ENCODE assay signal across 23 mouse cellular contexts in genomic region chr8:80451938-80452690, GRCm38 (mm10). TPM values are rescaled to one million over a fixed set of nuclear protein-coding genes. Genes with fewer than 3 reads are reported as not detected.
DNase-seq lines count a peak whose midpoint lies in the region; ATAC-seq and TF ChIP-seq lines count a peak whose summit lies in the region.
"Had no signal": no experiment of that assay in that cellular context is flagged by ENCODE, and none has a peak within 500 bp of the region (broad histone marks: within the 10 kb centered on the region; RNA-seq: fewer than 3 reads in every experiment).

No protein-coding gene starts in this region.

- H3K27ac ChIP-seq in heart, embryonic 10.5 days = no peak overlapping the region
- 0 out of 2 replicates have a peak overlapping the region, but pooled peaks have one; percentile 28 for H3K27ac ChIP-seq in embryonic facial prominence, embryonic 15.5 days (replicated peaks)
- no peak overlapping the region for H3K27ac ChIP-seq in midbrain, postnatal 0 days (ENCODE audit: low read depth, low read length)
- H3K27ac ChIP-seq: embryonic facial prominence, embryonic 12.5 days; kidney, embryonic 15.5 days; limb, embryonic 13.5 days; liver, embryonic 14.5 days; neural tube, embryonic 12.5 days had no signal

- no peaks in the 10 kb centered on the region for H3K36me3 ChIP-seq in heart, embryonic 10.5 days
- no peaks in the 10 kb centered on the region for H3K36me3 ChIP-seq in embryonic facial prominence, embryonic 15.5 days
- no peaks in the 10 kb centered on the region for H3K36me3 ChIP-seq in midbrain, postnatal 0 days (ENCODE audit: insufficient read depth, low read length)
- H3K36me3 ChIP-seq: embryonic facial prominence, embryonic 12.5 days; kidney, embryonic 15.5 days; limb, embryonic 13.5 days; neural tube, embryonic 12.5 days had no signal

- H3K9ac ChIP-seq in embryonic facial prominence, embryonic 15.5 days = no peak overlapping the region
- H3K9ac ChIP-seq in midbrain, postnatal 0 days (replicated peaks; ENCODE audit: low read length, poor library complexity, severe bottlenecking) = no peak overlapping the region
- H3K9ac ChIP-seq: embryonic facial prominence, embryonic 12.5 days; kidney, embryonic 15.5 days; limb, embryonic 13.5 days; liver, embryonic 14.5 days; neural tube, embryonic 12.5 days had no signal

- no peak for TF ChIP-seq CTCF in midbrain, postnatal 0 days (IDR thresholded peaks at IDR 0.05)

- H3K4me3 ChIP-seq in heart, embryonic 10.5 days = no peak overlapping the region
- no peak overlapping the region for H3K4me3 ChIP-seq in embryonic facial prominence, embryonic 15.5 days (replicated peaks)
- no peak overlapping the region for H3K4me3 ChIP-seq in midbrain, postnatal 0 days (ENCODE audit: low read depth, low read length)
- H3K4me3 ChIP-seq: embryonic facial prominence, embryonic 12.5 days; kidney, embryonic 15.5 days; limb, embryonic 13.5 days; neural tube, embryonic 12.5 days had no signal

- no peaks in the 10 kb centered on the region for H3K4me1 ChIP-seq in heart, embryonic 10.5 days
- H3K4me1 ChIP-seq in embryonic facial prominence, embryonic 15.5 days = peaks cover 6% of the 10 kb centered on the region; the same call in 1 of the 2 replicates
- no peaks in the 10 kb centered on the region for H3K4me1 ChIP-seq in midbrain, postnatal 0 days (ENCODE audit: insufficient read depth, low read length)
- H3K4me1 ChIP-seq: embryonic facial prominence, embryonic 12.5 days; kidney, embryonic 15.5 days; limb, embryonic 13.5 days; neural tube, embryonic 12.5 days had no signal

- peak; percentile 14 for DNase-seq in heart, embryonic 10.5 days (ENCODE audit: low spot score)
- no peak for DNase-seq in heart, postnatal 4 days
- DNase-seq in retina, postnatal 1 day = peak; percentile 12
- no peak for DNase-seq in retina, embryonic 14.5 days (ENCODE audit: low spot score)
- peak; percentile 19 for DNase-seq in midbrain, postnatal 0 days (ENCODE audit: low spot score)
- no peak for DNase-seq in kidney, adult 9 months
- no peak for DNase-seq in adrenal gland, adult 18-20 months (ENCODE audit: low spot score in 2 of 2)
- DNase-seq: adrenal gland, adult 8-10 months; B cell, adult 2 months; cerebellum, adult 9-11 months; heart, postnatal 36 days had no signal

- no peaks in the 10 kb centered on the region for H3K9me3 ChIP-seq in heart, embryonic 10.5 days
- no peaks in the 10 kb centered on the region for H3K9me3 ChIP-seq in embryonic facial prominence, embryonic 15.5 days (replicated peaks)
- no peaks in the 10 kb centered on the region for H3K9me3 ChIP-seq in midbrain, postnatal 0 days (ENCODE audit: low read length)
- H3K9me3 ChIP-seq: embryonic facial prominence, embryonic 12.5 days; kidney, embryonic 15.5 days; limb, embryonic 13.5 days; neural tube, embryonic 12.5 days had no signal

- H3K27me3 ChIP-seq in heart, embryonic 10.5 days (ENCODE audit: insufficient read depth, poor library complexity, severe bottlenecking) = no peaks in the 10 kb centered on the region
- H3K27me3 ChIP-seq in embryonic facial prominence, embryonic 15.5 days = no peaks in the 10 kb centered on the region
- H3K27me3 ChIP-seq in midbrain, postnatal 0 days (ENCODE audit: insufficient read depth, low read length) = no peaks in the 10 kb centered on the region
- H3K27me3 ChIP-seq: embryonic facial prominence, embryonic 12.5 days; limb, embryonic 13.5 days; neural tube, embryonic 12.5 days had no signal

- no peak overlapping the region for H3K4me2 ChIP-seq in embryonic facial prominence, embryonic 15.5 days (replicated peaks)
- H3K4me2 ChIP-seq in midbrain, postnatal 0 days (ENCODE audit: low read depth, low read length, poor library complexity, severe bottlenecking) = no peak overlapping the region; the same call in 1 of the 2 replicates
- H3K4me2 ChIP-seq: embryonic facial prominence, embryonic 12.5 days; kidney, embryonic 15.5 days; limb, embryonic 13.5 days; neural tube, embryonic 12.5 days had no signal

- ATAC-seq in embryonic facial prominence, embryonic 15.5 days (ENCODE audit: insufficient number of reproducible peaks, low FRiP score, low TSS enrichment, low read depth) = no peak
- 0 out of 2 replicates have a peak, but pooled peaks have one; percentile 52 for ATAC-seq in midbrain, postnatal 0 days (ENCODE audit: low FRiP score)
- ATAC-seq: intestine, embryonic 16.5 days had no signal

- 70% methylated on average over 19 of the region's 19 CpGs for WGBS in heart, embryonic 10.5 days
- 53% methylated on average over 19 of the region's 19 CpGs for WGBS in embryonic facial prominence, embryonic 15.5 days
- 43% methylated on average over 19 of the region's 19 CpGs for WGBS in midbrain, postnatal 0 days

RNA-seq across cellular contexts. Expression of gene Gypa, which starts 41.5 kb away (rescaled TPM):
- polyA plus RNA-seq in heart, embryonic 10.5 days (2016; fragmentation: Nextera tagmentation; extraction: Ambion mirVana) = 34.3 and 45.8 TPM in 2 replicates
- 1 to 10 TPM; 1.1 to 2.9 TPM for total RNA-seq in heart, postnatal 4 days (2021)
- polyA plus RNA-seq in embryonic facial prominence, embryonic 15.5 days (2015; fragmentation: Nextera tagmentation; extraction: Ambion mirVana) = 3.8 and 5.1 TPM in 2 replicates
- total RNA-seq in midbrain, postnatal 0 days (2014; rRNA removed) = 1.7 TPM in 1 of 2 replicates, not detected in the other
- polyA plus RNA-seq in midbrain, postnatal 0 days (2015; fragmentation: Nextera tagmentation; extraction: Ambion mirVana) = 0.32 and 0.37 TPM in 2 replicates
- total RNA-seq in adrenal gland, adult 18-20 months (2021) = under 1 TPM in 1 of 2 experiments, not detected in 1; 0.51 TPM
- total RNA-seq: gastrocnemius, adult 8-10 months; granulocyte monocyte progenitor cell, adult 5-6 weeks; layer of hippocampus, postnatal 10 days; left cerebral cortex, adult 8-10 months had no signal
- polyA plus RNA-seq: large intestine, adult 2 months had no signal

Comparison
In these comparisons a context has a peak if more than half of its experiments do, and no peak if none do; other contexts are left out.
1. DNase-seq: peak in heart, embryonic 10.5 days (single experiment), retina, postnatal 1 day (single experiment) and midbrain, postnatal 0 days (single experiment); none in heart, postnatal 4 days (single experiment), retina, embryonic 14.5 days (single experiment), kidney, adult 9 months (single experiment) and adrenal gland, adult 18-20 months (0 of 2).